Mouse (Mus musculus) limb, embryonic 13.5 days (tissue): ENCODE results near the gene Gm16253. TPM values are rescaled to one million over a fixed set of nuclear protein-coding genes. Genes with fewer than 3 reads are reported as not detected.

Source experiments
- ATAC-seq: fragments of 200-750 bp; cut with Nextera tagmentation; 2 replicates; pipeline ENCODE4 v1.8.0; 2017; ENCODE audit warnings: low read depth, moderate number of reproducible peaks, moderate TSS enrichment; ENCODE audit not compliant: low FRiP score
- H3K27ac ChIP-seq: fragments of 300-500 bp; sonication (generic); 2 replicates; pipeline ENCODE4 v1.5.1; 2015; ENCODE audit warnings: inconsistent platforms, mild to moderate bottlenecking, moderate library complexity
- H3K27me3 ChIP-seq: fragments of 300-500 bp; sonication (generic); 2 replicates; pipeline ENCODE4 v1.6.1; 2015; ENCODE audit warnings: mild to moderate bottlenecking, inconsistent platforms
- H3K36me3 ChIP-seq: fragments of 300-500 bp; sonication (generic); 2 replicates; pipeline ENCODE4 v1.6.1; 2015; ENCODE audit warnings: inconsistent platforms, mild to moderate bottlenecking, moderate library complexity
- H3K4me1 ChIP-seq: fragments of 300-500 bp; sonication (generic); 2 replicates; pipeline ENCODE4 v1.6.1; 2015; ENCODE audit warnings: inconsistent platforms
- H3K4me2 ChIP-seq: fragments of 300-500 bp; sonication (generic); replicated peaks from 2 replicates; pipeline ENCODE4 v1.6.1; 2015; ENCODE audit warnings: inconsistent platforms, mild to moderate bottlenecking, moderate library complexity
- H3K4me3 ChIP-seq: fragments of 300-500 bp; sonication (generic); 2 replicates; pipeline ENCODE4 v1.5.1; 2015; ENCODE audit warnings: moderate library complexity, mild to moderate bottlenecking, inconsistent platforms
- H3K9ac ChIP-seq: fragments of 300-500 bp; sonication (generic); 2 replicates; pipeline ENCODE4 v1.6.1; 2015; ENCODE audit warnings: mild to moderate bottlenecking, inconsistent platforms
- H3K9me3 ChIP-seq: fragments of 300-500 bp; sonication (generic); 2 replicates; pipeline ENCODE4 v1.6.1; 2016; ENCODE audit warnings: inconsistent platforms
- WGBS: fragments of 180-500 bp; shearing (Covaris S2); methylation state at CpG from one replicate; pipeline ENCODE4 v1.1.7; 2015; 5-methylcytosine and 5-hydroxymethylcytosine counted together
- polyA plus RNA-seq: library from polyadenylated mRNA; unstranded; fragments of >200 nt; fragmentation: Nextera tagmentation; extraction: Ambion mirVana; gene quantifications from 2 replicates; pipeline ENCODE4 v1.2.1, GENCODE M21; 2015

The Gm16253 gene
- polyA plus RNA-seq, 1 experiment from 2014 or later = 1.5 TPM

DNA sequence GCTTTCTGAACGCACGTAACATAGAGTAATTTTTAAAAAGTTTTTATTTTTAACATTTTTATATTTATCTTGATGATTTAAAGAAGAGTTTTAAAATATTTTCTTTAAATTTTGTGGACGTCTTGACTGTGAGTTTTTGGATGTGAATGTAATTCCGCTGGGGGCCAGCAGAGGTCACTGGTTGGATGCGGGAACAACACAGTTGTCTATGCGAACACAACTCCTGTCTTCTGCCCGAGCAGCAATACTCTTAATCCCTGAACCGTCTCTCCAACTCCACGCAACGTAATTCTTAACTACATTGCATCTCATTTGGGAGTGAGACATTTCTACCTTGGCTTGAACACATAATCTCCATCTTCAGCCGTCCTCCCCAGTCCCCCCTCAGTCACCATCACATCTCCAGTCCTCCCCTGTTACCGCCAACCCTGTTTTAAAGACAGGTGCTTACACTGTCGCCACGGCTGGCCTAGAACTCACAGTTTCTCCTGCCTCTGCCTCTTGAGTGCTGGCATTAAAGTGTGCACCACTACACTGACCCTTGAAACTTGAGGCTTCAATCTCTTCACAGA, 29.3 kb upstream of the Gm16253 start:
- no peak overlapping the region for H3K27ac ChIP-seq
- H3K4me2 ChIP-seq = peak overlapping the region; percentile 53
- H3K4me1 ChIP-seq = peaks cover 6% of the 10 kb centered on the region
- no peaks in the 10 kb centered on the region for H3K9me3 ChIP-seq
- H3K9ac ChIP-seq = no peak overlapping the region
- H3K27me3 ChIP-seq = 0 out of 2 replicates have a peak, but pooled peaks cover 7% of the 10 kb centered on the region
- 8% methylated on average over 14 of the region's 14 CpGs for WGBS
- no peak for ATAC-seq
- H3K4me3 ChIP-seq = peak overlapping the region; percentile 24; the same call in 1 of the 2 replicates
- no peaks in the 10 kb centered on the region for H3K36me3 ChIP-seq

- no peak for ATAC-seq
- Histone ChIP-seq H3K9me3 (no peaks in the 10 kb centered on the region), H3K27me3 (0 out of 2 replicates have a peak, but pooled peaks cover 4% of the 10 kb centered on the region), H3K9ac (no peak overlapping the region), H3K4me3 (no peak overlapping the region), H3K4me2 (no peak overlapping the region), H3K36me3 (no peaks in the 10 kb centered on the region), H3K27ac (no peak overlapping the region), H3K4me1 (peaks cover 6% of the 10 kb centered on the region)
- whole genome bisulfite sequencing = 84% methylated on average over 7 of the region's 7 CpGs
These were observed 28.0 kb upstream of the Gm16253 start for GRCm38 (mm10) chr3:96548824-96549223.

- ATAC-seq = no peak
- H3K9ac ChIP-seq = no peak overlapping the region
- no peak overlapping the region for H3K4me3 ChIP-seq
- H3K27ac ChIP-seq = no peak overlapping the region
- no peaks in the 10 kb centered on the region for H3K9me3 ChIP-seq
- no peaks in the 10 kb centered on the region for H3K27me3 ChIP-seq
- peaks cover 6% of the 10 kb centered on the region for H3K4me1 ChIP-seq
- WGBS = 81% methylated on average over 5 of the region's 5 CpGs
- H3K4me2 ChIP-seq = no peak overlapping the region
- no peaks in the 10 kb centered on the region for H3K36me3 ChIP-seq
These were observed 27.4 kb upstream of the Gm16253 start for GRCm38 (mm10) chr3:96549346-96549745.

- Histone ChIP-seq H3K4me3 (no peak overlapping the region), H3K36me3 (no peaks in the 10 kb centered on the region), H3K4me1 (peaks cover 20% of the 10 kb centered on the region), H3K9me3 (no peaks in the 10 kb centered on the region), H3K27ac (no peak overlapping the region), H3K27me3 (no peaks in the 10 kb centered on the region), H3K9ac (no peak overlapping the region), H3K4me2 (no peak overlapping the region)
- 16% methylated on average over 8 of the region's 8 CpGs for WGBS
- ATAC-seq = no peak; the same call in 1 of the 2 replicates
These were observed 25.6 kb upstream of the Gm16253 start for GRCm38 (mm10) chr3:96551203-96551602.

DNA sequence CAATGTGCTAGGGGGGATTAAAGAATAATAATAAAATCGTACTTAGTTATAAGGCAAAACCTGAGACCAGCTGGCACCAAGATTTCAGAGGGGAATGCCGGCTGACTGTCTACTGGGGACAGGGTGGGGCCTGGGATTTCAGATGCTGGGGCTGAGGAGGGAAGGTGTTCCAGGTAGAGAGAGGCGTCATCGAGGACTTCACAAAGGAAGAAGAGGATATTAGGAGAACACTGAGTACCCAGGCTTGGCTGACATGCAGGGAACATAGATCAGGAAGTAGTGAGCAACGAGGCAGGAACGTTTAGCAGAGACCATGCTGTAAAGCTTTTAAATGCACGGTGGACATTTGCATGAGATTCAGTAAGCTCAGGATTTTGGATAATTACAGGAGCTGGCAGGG, 24.9 kb upstream of the Gm16253 start:
- Histone ChIP-seq H3K27me3 (no peaks in the 10 kb centered on the region), H3K4me2 (no peak overlapping the region), H3K9ac (no peak overlapping the region), H3K4me1 (peaks cover 26% of the 10 kb centered on the region), H3K36me3 (no peaks in the 10 kb centered on the region), H3K9me3 (no peaks in the 10 kb centered on the region), H3K27ac (no peak overlapping the region), H3K4me3 (no peak overlapping the region)
- no peak for ATAC-seq
- WGBS = 69% methylated on average over 7 of the region's 7 CpGs

GRCm38 (mm10) chr3:96553601-96554000, 23.2 kb upstream of the Gm16253 start:
- 73% methylated on average over 6 of the region's 6 CpGs for WGBS
- H3K4me1 ChIP-seq = peaks cover 29% of the 10 kb centered on the region
- H3K4me2 ChIP-seq = no peak overlapping the region
- no peak overlapping the region for H3K27ac ChIP-seq
- H3K9ac ChIP-seq = no peak overlapping the region
- no peaks in the 10 kb centered on the region for H3K9me3 ChIP-seq
- ATAC-seq = no peak
- H3K36me3 ChIP-seq = no peaks in the 10 kb centered on the region
- no peak overlapping the region for H3K4me3 ChIP-seq
- H3K27me3 ChIP-seq = no peaks in the 10 kb centered on the region

GRCm38 (mm10) chr3:96554251-96554650, 22.5 kb upstream of the Gm16253 start:
- no peak overlapping the region for H3K4me3 ChIP-seq
- no peaks in the 10 kb centered on the region for H3K27me3 ChIP-seq
- no peak overlapping the region for H3K27ac ChIP-seq
- H3K4me1 ChIP-seq = peaks cover 33% of the 10 kb centered on the region
- no peak for ATAC-seq
- WGBS = 79% methylated on average over 6 of the region's 6 CpGs
- H3K36me3 ChIP-seq = peaks cover under 1% of the 10 kb centered on the region; the same call in 1 of the 2 replicates
- no peaks in the 10 kb centered on the region for H3K9me3 ChIP-seq
- no peak overlapping the region for H3K9ac ChIP-seq
- H3K4me2 ChIP-seq = no peak overlapping the region

DNA sequence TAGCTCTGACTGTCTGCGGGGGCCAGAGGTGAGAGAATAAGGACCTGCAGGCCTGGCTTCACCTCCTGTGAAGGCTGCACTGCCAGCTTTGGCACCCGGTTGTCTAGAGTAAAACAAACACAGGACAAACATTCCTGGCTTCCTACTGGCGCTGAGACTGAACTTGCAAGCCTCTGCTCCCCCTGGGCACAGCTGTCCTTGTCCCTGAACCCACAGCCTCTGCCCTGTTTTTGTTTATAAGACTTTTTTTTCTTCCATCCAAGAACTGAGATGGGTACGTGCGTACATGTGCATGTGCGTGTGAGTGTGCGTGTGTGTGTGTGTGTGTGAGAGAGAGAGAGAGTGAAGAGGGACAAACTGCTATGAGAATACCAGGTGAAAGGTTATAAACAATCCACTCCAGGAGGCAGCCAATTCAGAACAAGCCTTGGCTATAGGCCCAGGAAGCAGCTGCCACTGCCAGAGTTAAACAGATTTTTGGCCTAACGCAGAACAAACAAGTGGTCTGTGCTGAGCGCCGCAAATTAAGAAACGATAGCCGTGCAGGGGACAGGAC, 21.7 kb upstream of the Gm16253 start:
- peak overlapping the region; percentile 45; the same call in 1 of the 2 replicates for H3K9ac ChIP-seq
- H3K4me2 ChIP-seq = 0 out of 2 replicates have a peak overlapping the region, but pooled peaks have one; percentile 9
- WGBS = 39% methylated on average over 12 of the region's 12 CpGs
- no peaks in the 10 kb centered on the region for H3K27me3 ChIP-seq
- H3K4me1 ChIP-seq = peaks cover 41% of the 10 kb centered on the region
- no peaks in the 10 kb centered on the region for H3K9me3 ChIP-seq
- H3K36me3 ChIP-seq = peaks cover 9% of the 10 kb centered on the region
- no peak for ATAC-seq
- H3K4me3 ChIP-seq = no peak overlapping the region
- H3K27ac ChIP-seq = peak overlapping the region; percentile 75

DNA sequence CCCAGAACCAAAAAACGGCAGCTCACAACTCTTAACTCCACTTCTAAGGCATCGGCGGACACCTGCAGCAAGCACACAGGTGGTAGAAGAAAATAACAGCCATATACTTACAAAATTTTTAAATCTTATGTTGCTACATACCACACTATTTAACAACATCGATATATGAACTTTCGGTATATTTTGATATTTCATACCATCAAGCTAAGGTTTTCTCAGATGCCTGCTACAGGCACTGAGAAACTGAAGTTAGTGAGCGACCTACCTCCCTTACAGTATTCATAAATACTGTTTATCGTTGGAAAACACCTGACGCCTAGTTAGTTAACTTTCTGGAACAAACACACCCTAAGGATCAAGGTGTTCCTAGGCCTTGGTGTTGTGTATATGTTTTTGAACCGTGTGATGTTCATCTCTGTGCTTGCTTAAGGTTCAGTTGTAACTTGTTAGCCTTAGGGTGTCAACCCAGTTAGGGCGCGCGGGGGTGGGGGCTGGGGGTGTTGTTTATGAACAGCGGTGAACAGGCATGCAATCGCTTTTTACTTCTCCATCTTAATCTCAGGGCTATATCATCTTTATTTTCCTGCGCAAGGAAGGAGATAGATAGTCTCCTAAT, 20.7 kb upstream of the Gm16253 start:
- H3K27me3 ChIP-seq = no peaks in the 10 kb centered on the region
- no peak for ATAC-seq
- H3K36me3 ChIP-seq = peaks cover 19% of the 10 kb centered on the region
- H3K4me3 ChIP-seq = peak overlapping the region; percentile 62; the same call in 1 of the 2 replicates
- H3K9me3 ChIP-seq = no peaks in the 10 kb centered on the region
- WGBS = 82% methylated on average over 15 of the region's 15 CpGs
- H3K9ac ChIP-seq = no peak overlapping the region
- peaks cover 51% of the 10 kb centered on the region for H3K4me1 ChIP-seq
- peak overlapping the region; percentile 75; the same call in 1 of the 2 replicates for H3K27ac ChIP-seq
- peak overlapping the region; percentile 86 for H3K4me2 ChIP-seq

DNA sequence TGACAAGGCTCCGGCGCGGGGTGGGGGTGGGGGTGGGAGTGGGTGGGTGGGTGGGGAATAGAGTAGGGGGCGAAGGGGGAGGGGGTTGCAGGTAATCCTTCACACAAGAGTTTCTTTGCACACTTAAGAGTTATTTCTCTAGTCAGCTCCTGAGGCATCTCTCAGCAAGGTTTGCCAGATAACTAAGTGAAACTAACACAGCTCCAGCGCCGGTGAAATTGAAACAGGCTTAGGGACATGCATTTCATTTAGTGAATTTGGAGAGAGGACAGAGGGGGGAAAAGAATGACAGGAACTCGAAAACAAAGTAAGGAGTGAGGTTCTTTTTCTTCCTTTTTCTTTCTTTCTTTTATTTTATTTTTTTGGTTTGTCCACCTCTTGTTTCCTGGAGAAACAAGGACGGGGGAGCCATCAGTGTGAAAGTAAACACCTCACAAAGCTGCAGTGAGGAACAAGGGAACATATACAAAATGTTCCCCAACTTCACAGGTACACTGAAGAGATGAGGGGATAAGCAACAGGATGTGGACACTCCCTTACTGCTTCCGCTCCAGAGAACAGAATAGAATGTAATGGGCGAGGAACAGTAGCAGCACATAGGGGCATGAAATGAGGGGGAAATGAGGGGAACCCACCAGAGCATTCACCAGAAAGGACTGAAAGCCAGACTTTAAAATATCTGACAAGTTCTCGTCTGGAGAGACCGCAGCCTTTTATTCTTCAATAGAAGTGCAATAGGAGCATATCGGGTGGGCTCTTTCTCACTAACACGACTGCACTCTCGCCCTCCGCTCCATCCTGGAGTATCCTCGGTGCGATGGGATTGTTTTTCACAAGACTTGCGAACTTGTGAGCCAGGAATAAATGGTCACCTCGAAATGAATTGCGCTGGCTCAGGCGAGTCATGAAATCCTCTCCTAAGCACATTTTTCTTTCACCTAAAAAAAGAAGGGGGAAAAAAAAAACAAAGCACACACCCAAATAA, 19.8 kb upstream of the Gm16253 start:
- Histone ChIP-seq H3K9ac (peak overlapping the region; percentile 71), H3K27ac (peak overlapping the region; percentile 91), H3K9me3 (no peaks in the 10 kb centered on the region), H3K27me3 (no peaks in the 10 kb centered on the region), H3K4me3 (peak overlapping the region; percentile 62), H3K4me2 (peak overlapping the region; percentile 86), H3K36me3 (peaks cover 25% of the 10 kb centered on the region), H3K4me1 (peaks cover 50% of the 10 kb centered on the region)
- no peak for ATAC-seq
- 10% methylated on average over 22 of the region's 22 CpGs for WGBS

- Histone ChIP-seq H3K4me1 (peaks cover 50% of the 10 kb centered on the region), H3K9ac (peak within 1 kb of the TSS; percentile 91), H3K27me3 (no peaks in the 10 kb centered on the region), H3K9me3 (no peaks in the 10 kb centered on the region), H3K36me3 (peaks cover 26% of the 10 kb centered on the region), H3K4me2 (peak within 1 kb of the TSS; percentile 86), H3K27ac (peak within 1 kb of the TSS; percentile 91), H3K4me3 (peak within 1 kb of the TSS; percentile 62)
- 0% methylated on average over 26 of the region's 26 CpGs for WGBS
- ATAC-seq = peak; percentile 99
These were observed 19.1 kb upstream of the Gm16253 start, which contains the start of gene Txnip for GRCm38 (mm10) chr3:96557694-96558093. Txnip (plus strand) TSS chr3:96557957.
